Mouse (Mus musculus): ENCODE measurements at regions not wholly inside any gene's neighbourhood (a gene's known extent, or its start where the extent isn't known, plus 50 kb on each side); places are given as distances from the start of the nearest gene placed in this dataset.

GRCm38 (mm10) chr15:36870717-36871116, 136.9 kb downstream of the Zfp706 start:
- H3K27me3 ChIP-seq (ENCODE audit: control insufficient read depth, insufficient read depth, low read length), result no peaks in the 10 kb centered on the region
- DNase-seq (ENCODE audit: low spot score) (no peak), ATAC-seq (ENCODE audit: low FRiP score, low read depth) (no peak)
- H3K36me3 ChIP-seq (ENCODE audit: control insufficient read depth, insufficient read depth, low read length), result no peaks in the 10 kb centered on the region
- WGBS, result 91% methylated on average over 7 of the region's 7 CpGs
- H3K4me1 ChIP-seq (ENCODE audit: control insufficient read depth, insufficient read depth, low read length), result peaks cover 11% of the 10 kb centered on the region
- H3K4me2 ChIP-seq (replicated peaks; ENCODE audit: low read depth, low read length, severe bottlenecking), result no peak overlapping the region
- TF ChIP-seq POLR2A (IDR thresholded peaks at IDR 0.05; ENCODE audit: borderline replicate concordance, extremely low read depth, insufficient read depth, insufficient read length), result no peak
- no peak overlapping the region for H3K27ac ChIP-seq (replicated peaks; ENCODE audit: low read depth, low read length)
- no peak overlapping the region for H3K4me3 ChIP-seq (replicated peaks; ENCODE audit: low read length)
- no peaks in the 10 kb centered on the region for H3K9me3 ChIP-seq (ENCODE audit: control insufficient read depth, low read length)
- no peak overlapping the region for H3K9ac ChIP-seq (ENCODE audit: low read depth, low read length, severe bottlenecking)

GRCm38 (mm10) chr15:36870094-36870493, 137.5 kb downstream of the Zfp706 start:
- Histone ChIP-seq H3K27me3 (ENCODE audit: control insufficient read depth, insufficient read depth, low read length) (no peaks in the 10 kb centered on the region), H3K4me1 (ENCODE audit: control insufficient read depth, insufficient read depth, low read length) (peaks cover 11% of the 10 kb centered on the region), H3K4me3 (replicated peaks; ENCODE audit: low read length) (no peak overlapping the region), H3K36me3 (ENCODE audit: control insufficient read depth, insufficient read depth, low read length) (no peaks in the 10 kb centered on the region), H3K9me3 (ENCODE audit: control insufficient read depth, low read length) (no peaks in the 10 kb centered on the region), H3K27ac (replicated peaks; ENCODE audit: low read depth, low read length) (no peak overlapping the region), H3K9ac (ENCODE audit: low read depth, low read length, severe bottlenecking) (no peak overlapping the region), H3K4me2 (replicated peaks; ENCODE audit: low read depth, low read length, severe bottlenecking) (no peak overlapping the region)
- DNase-seq (ENCODE audit: low spot score) (no peak), ATAC-seq (ENCODE audit: low FRiP score, low read depth) (no peak)
- 91% methylated on average over 9 of the region's 9 CpGs for WGBS
- TF ChIP-seq POLR2A (IDR thresholded peaks at IDR 0.05; ENCODE audit: borderline replicate concordance, extremely low read depth, insufficient read depth, insufficient read length), result no peak

DNA sequence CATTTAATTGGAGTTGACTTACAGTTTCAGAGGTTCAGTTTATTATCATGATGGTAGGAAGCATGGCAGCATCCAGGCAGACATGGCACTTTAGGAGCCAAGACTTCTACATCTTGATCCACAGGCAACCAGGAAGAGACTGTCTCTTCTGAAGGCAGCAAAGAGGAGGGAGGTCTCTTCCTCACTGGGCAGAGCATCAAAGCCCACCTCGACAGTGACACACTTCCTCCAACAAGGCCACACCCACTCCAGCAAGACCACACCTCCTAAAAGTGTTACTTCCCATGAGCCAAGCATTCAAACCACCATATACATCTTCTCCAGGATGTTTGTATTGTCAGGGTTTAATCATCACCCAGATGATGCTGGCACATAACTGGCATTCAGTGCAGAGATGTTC, 141.5 kb downstream of the Zfp706 start:
- Histone ChIP-seq H3K4me3 (replicated peaks; ENCODE audit: low read length) (no peak overlapping the region), H3K27ac (replicated peaks; ENCODE audit: low read depth, low read length) (no peak overlapping the region), H3K27me3 (ENCODE audit: control insufficient read depth, insufficient read depth, low read length) (no peaks in the 10 kb centered on the region), H3K9me3 (ENCODE audit: control insufficient read depth, low read length) (no peaks in the 10 kb centered on the region; the same call in 1 of the 2 replicates), H3K4me1 (ENCODE audit: control insufficient read depth, insufficient read depth, low read length) (no peaks in the 10 kb centered on the region), H3K4me2 (replicated peaks; ENCODE audit: low read depth, low read length, severe bottlenecking) (no peak overlapping the region), H3K36me3 (ENCODE audit: control insufficient read depth, insufficient read depth, low read length) (no peaks in the 10 kb centered on the region), H3K9ac (ENCODE audit: low read depth, low read length, severe bottlenecking) (no peak overlapping the region)
- no peak for TF ChIP-seq POLR2A (IDR thresholded peaks at IDR 0.05; ENCODE audit: borderline replicate concordance, extremely low read depth, insufficient read depth, insufficient read length)
- 64% methylated on average over 1 of the region's 1 CpGs for WGBS
- ATAC-seq (ENCODE audit: low FRiP score, low read depth) (no peak), DNase-seq (ENCODE audit: low spot score) (no peak)

- H3K4me3 ChIP-seq (replicated peaks; ENCODE audit: low read length), result no peak overlapping the region
- no peaks in the 10 kb centered on the region; the same call in 1 of the 2 replicates for H3K9me3 ChIP-seq (ENCODE audit: control insufficient read depth, low read length)
- no peak overlapping the region for H3K4me2 ChIP-seq (replicated peaks; ENCODE audit: low read depth, low read length, severe bottlenecking)
- no peak for TF ChIP-seq POLR2A (IDR thresholded peaks at IDR 0.05; ENCODE audit: borderline replicate concordance, extremely low read depth, insufficient read depth, insufficient read length)
- no peaks in the 10 kb centered on the region for H3K4me1 ChIP-seq (ENCODE audit: control insufficient read depth, insufficient read depth, low read length)
- H3K9ac ChIP-seq (ENCODE audit: low read depth, low read length, severe bottlenecking), result no peak overlapping the region
- 73% methylated on average over 3 of the region's 3 CpGs for WGBS
- DNase-seq (ENCODE audit: low spot score) (no peak), ATAC-seq (ENCODE audit: low FRiP score, low read depth) (no peak)
- H3K27ac ChIP-seq (replicated peaks; ENCODE audit: low read depth, low read length), result no peak overlapping the region
- H3K27me3 ChIP-seq (ENCODE audit: control insufficient read depth, insufficient read depth, low read length), result no peaks in the 10 kb centered on the region
- H3K36me3 ChIP-seq (ENCODE audit: control insufficient read depth, insufficient read depth, low read length), result no peaks in the 10 kb centered on the region
These were observed 142.2 kb downstream of the Zfp706 start for GRCm38 (mm10) chr15:36865332-36865731.

- H3K4me1 ChIP-seq (ENCODE audit: control insufficient read depth, insufficient read depth, low read length), result no peaks in the 10 kb centered on the region
- no peak for DNase-seq (ENCODE audit: low spot score)
- H3K4me3 ChIP-seq (replicated peaks; ENCODE audit: low read length), result no peak overlapping the region
- H3K27ac ChIP-seq (replicated peaks; ENCODE audit: low read depth, low read length), result no peak overlapping the region
- no peak overlapping the region for H3K9ac ChIP-seq (ENCODE audit: low read depth, low read length, severe bottlenecking)
- no peaks in the 10 kb centered on the region for H3K27me3 ChIP-seq (ENCODE audit: control insufficient read depth, insufficient read depth, low read length)
- no peaks in the 10 kb centered on the region; the same call in 1 of the 2 replicates for H3K9me3 ChIP-seq (ENCODE audit: control insufficient read depth, low read length)
- H3K4me2 ChIP-seq (replicated peaks; ENCODE audit: low read depth, low read length, severe bottlenecking), result no peak overlapping the region
- TF ChIP-seq POLR2A (IDR thresholded peaks at IDR 0.05; ENCODE audit: borderline replicate concordance, extremely low read depth, insufficient read depth, insufficient read length), result no peak
- 49% methylated on average over 2 of the region's 2 CpGs for WGBS
- H3K36me3 ChIP-seq (ENCODE audit: control insufficient read depth, insufficient read depth, low read length), result no peaks in the 10 kb centered on the region
- ATAC-seq (ENCODE audit: low FRiP score, low read depth), result no peak
These were observed 143.5 kb downstream of the Zfp706 start for GRCm38 (mm10) chr15:36864046-36864445.

DNA sequence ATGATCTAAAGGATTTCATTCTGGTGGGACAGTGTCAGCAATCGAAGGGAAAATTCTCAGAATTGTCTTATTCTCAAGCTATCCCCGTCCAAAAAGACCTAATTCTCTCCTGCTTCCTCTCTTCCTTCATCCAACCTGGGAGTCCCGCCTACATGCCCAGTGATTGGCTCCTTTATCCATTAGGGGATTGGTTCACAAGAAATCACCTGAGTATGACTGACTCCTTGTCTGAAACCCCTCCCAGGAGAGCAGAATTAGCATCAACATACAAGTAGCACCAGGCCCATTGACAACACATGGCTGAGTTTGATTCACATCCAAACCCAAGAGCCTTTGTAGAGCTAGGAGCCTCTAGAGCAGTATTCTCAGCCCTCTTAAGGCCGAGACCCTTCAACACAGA, 148.9 kb downstream of the Zfp706 start:
- no peak for TF ChIP-seq POLR2A (IDR thresholded peaks at IDR 0.05; ENCODE audit: borderline replicate concordance, extremely low read depth, insufficient read depth, insufficient read length)
- 78% methylated on average over 4 of the region's 4 CpGs for WGBS

More for the DNA sequence above, 148.9 kb downstream of the Zfp706 start:
- Histone ChIP-seq H3K27ac (replicated peaks; ENCODE audit: low read depth, low read length) (no peak overlapping the region), H3K4me2 (replicated peaks; ENCODE audit: low read depth, low read length, severe bottlenecking) (no peak overlapping the region), H3K36me3 (ENCODE audit: control insufficient read depth, insufficient read depth, low read length) (no peaks in the 10 kb centered on the region), H3K27me3 (ENCODE audit: control insufficient read depth, insufficient read depth, low read length) (no peaks in the 10 kb centered on the region), H3K4me1 (ENCODE audit: control insufficient read depth, insufficient read depth, low read length) (no peaks in the 10 kb centered on the region), H3K9me3 (ENCODE audit: control insufficient read depth, low read length) (no peaks in the 10 kb centered on the region; the same call in 1 of the 2 replicates), H3K4me3 (replicated peaks; ENCODE audit: low read length) (no peak overlapping the region), H3K9ac (ENCODE audit: low read depth, low read length, severe bottlenecking) (no peak overlapping the region)
- DNase-seq (ENCODE audit: low spot score) (no peak), ATAC-seq (ENCODE audit: low FRiP score, low read depth) (no peak)

Data from limb, embryonic 14.5 days (tissue).